Mouse (Mus musculus) right cerebral cortex, postnatal 25 days (tissue): ENCODE measurements around the gene Trim33.
A peak's percentile ranks its signal among the peaks of the same experiment; 100 is the strongest.

ENCODE experiments used
- DNase-seq: peaks from one replicate; pipeline ENCODE4 v3.0.0; 2022

Gene Trim33

DNA sequence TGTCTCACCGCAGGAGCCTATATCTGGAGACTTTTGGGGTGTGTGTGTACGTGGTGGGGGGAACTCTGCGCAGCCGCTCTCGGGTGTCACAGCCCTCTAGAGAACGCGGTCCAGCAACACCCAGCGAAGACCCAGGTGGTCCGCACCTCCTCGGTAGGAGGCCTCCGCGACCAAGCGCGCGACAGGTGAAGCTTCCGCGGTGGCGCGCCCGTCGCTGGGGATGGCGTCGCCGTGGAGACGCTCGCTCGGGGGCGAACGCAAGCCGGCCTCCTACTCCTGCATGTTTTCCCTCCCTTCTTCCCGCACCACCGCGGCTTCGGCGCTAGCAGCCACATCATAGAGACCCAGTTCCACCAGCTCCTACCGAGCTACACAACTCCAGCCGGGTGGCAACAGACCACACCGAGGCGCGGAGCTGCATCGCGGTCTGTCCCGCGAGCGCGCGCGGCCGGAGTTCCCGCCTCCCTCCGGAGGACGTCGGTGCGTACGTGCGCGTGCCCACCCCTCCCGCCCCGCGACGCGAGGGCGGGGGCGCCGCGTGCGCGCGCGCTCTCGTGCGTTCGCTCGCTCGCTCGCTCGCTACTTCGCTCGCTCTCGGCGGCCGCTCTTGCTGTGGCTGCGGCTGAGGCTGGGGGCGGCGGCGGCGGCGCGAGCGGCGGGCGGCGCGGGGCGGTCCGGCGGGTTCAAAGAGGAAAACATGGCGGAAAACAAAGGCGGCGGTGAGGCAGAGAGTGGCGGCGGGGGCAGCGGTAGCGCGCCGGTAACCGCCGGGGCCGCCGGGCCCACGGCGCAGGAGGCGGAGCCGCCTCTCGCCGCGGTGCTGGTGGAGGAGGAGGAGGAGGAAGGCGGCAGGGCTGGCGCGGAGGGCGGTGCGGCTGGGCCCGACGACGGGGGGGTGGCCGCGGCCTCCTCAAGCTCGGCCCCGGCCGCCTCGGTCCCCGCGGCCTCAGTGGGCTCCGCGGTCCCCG is at the start of gene Trim33:
Gene Trim33 (plus strand): TSS at position 112 of the 968 bp plus-strand sequence.
- peak; percentile 91 for DNase-seq

DNA sequence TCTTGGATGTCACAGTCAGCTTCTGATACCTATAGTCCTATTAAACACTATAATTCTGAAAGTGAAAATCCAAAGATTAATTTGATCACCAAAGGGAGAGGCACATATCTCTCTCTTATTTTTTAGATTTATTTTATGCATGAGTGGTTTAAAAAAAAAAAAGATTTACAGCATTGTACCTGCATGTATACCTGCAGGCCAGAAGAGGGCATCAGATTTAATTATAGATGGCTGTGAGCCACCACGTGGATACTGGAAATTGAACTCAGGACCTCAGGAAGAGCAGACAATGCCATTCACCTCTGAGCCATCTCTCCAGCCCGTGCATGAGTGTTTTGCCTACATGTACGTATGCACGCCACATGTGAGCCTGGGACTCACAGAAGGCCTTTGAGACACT is 46.7 kb upstream of the Trim33 start:
- DNase-seq = no peak

DNA sequence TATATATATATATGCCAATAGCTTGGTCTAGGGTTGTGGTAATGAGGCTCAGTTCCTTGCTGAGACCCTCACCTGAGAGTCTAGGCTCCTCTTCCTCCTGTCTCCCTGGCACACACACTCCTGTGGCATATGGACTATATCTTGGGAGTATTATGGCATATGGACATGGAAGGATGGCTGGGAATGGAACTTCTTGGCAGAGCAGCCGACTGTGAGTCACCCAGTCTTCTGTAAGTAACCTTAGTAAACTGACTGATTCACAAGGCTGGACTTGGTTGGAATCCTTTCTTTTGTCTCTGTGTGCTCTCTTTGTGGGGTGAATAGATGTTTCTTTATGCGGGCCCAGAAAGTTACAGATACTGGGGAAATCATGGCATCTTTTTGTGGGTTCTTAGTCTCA is 37.6 kb upstream of the Trim33 start:
- DNase-seq = peak; percentile 25

DNA sequence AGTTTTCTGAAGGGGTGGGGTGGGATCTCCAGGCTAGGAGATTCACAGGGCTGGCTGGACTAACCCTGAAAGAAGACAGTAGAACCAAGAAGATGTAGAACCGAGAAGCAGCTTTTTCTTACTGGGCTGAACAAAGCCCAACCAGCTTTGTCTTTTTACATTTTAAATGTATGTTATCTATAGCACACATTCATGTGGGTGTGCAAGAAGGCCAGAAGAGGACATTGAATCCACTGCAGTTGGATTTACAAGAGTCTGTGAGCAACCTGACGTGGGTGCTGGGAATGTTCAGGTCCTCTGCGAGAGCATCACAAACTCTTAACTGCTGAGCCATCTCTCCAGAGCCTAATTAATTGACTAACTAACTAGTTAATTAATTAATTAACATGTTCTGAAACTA is 36.9 kb upstream of the Trim33 start:
- DNase-seq = no peak

DNA sequence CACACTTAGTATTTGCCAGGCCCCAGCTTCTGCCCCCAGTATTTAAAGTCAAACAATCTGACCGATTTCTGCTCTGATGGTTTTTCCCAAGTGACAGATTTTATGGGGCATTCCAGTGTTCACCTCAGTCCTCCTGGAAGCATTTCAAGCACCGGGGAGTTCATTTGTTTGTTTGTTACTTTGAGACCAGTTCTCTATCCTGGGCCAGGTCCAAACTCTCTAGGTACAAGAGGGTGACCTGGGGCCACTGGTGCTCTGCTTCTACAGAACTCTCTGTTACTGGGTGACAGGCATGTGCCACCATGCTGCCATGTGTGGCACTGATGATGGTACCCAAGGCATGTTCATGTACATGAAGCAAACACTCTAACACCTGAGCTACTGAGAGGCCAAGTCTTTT is 35.6 kb upstream of the Trim33 start:
- DNase-seq = no peak

DNA sequence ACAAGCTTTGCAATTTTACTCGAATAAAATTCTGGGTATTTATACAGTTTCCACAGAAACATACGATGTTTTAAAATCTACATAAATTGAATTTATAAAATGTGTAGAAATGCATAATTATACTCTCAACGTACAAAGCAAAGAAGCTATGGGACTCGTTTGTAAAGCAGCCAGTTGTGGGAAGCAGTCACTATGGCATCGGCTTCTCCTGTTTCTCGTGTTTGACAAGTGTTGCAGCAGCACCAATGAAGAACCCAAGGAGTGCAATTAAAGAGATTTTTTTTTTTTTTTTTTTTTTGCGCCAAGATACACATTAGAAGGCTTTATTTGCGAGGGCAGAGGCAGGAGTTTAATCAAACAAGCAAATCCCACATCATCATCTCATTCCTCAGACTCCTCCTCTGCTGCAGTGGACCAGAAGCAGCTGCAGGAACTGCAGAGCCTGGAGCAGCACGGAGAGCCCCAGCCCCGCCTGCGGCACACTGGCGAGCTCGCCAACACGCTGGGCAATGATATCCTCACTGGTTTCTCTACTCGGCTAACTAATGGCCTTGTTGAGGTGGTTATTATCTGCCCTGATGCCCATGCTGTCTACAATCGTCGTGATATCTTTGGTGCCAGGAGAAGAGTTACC is 32.3 kb upstream of the Trim33 start:
- DNase-seq = peak; percentile 20

DNA sequence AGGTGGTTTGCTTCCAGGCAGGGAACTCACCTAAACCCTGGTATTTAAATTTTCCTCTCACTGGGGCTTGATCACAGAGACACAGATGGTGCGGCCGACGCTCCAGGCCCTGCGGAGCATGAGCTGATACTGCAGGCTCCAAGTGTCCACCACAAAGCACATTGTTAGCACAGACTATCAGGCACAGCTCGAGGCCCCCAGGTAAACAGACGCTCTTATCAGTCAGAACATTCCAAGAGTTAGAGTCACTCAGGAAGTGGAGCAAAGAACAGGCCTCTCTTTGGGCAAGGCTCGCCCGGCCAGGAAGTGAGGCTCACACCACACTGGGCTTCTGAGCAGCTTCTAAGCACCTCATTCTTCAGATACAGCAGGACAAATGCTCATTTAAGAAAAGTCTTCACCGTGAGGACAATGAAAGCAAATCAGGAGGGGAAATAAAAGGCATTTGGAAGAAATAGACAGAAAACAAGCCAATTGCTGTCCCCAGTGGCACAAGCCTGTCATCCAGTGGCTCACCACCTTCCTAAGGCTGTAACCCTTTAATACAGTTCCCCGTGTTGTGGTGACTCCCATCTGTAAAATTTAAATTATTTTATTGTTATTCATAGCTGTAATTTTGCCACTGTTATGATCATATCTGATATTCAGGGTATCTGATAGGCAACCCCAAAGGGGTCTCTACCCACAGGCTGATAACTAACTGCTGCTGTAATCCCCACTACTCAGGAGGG is 22.8 kb upstream of the Trim33 start:
- DNase-seq = no peak

DNA sequence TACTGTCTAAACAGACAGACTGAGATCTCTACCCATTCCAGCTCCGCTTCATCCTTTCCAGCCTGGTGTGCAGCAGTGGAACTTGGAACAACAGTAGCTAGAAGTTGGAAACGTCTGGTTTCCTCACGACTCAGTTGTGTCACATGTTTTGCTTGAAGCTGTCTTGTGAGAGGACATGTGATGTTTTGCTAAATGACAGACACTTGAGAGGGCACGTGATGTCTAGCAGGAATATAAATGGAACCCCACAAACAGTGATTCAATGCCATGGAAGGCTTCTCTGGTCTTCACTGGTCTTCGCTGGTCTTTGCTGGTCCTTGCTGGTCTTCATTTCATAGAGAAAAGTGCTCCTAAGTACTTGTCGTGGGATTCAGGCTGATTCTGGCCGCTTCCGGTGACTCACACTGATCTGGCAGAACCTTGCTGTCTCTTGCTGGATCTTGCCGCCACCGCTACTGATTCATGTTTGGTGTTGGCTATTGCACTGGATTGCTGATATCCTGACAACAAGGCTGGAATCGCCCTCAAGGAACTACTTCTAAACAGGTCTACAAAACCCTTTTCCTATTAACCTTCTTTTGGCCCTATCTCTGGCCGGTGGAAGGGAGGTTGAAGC is 16.2 kb upstream of the Trim33 start:
- DNase-seq = no peak

DNA sequence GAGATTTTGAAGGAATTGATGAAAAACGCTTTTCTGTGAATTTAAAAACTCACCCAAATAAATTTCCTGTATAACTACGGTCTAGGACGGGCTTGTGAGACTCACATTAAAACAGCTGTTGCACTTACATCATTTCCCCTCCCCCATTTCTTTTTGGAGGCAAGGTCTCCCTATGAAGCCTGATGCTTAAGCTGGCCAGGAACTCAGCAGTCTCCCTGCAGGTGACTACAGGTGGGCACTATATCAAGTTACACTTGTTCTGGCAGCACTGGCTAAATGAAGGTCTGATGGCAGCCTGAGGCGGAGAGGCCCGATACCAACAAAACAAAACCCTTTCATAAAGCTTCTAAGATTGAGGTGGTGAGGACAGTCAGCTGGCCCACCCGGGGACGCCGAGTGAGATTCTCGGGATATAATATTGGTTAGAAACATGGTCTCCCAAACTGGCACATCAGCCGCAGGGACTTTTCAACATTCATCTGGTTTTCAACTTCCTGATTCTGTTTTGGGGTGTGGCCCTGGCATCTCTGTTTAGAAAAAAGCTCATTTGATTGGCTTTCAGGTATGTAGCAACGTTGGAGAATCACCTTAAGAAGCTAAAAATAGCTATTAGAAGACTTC is 422 bp upstream of the Trim33 start:
- no peak for DNase-seq

DNA sequence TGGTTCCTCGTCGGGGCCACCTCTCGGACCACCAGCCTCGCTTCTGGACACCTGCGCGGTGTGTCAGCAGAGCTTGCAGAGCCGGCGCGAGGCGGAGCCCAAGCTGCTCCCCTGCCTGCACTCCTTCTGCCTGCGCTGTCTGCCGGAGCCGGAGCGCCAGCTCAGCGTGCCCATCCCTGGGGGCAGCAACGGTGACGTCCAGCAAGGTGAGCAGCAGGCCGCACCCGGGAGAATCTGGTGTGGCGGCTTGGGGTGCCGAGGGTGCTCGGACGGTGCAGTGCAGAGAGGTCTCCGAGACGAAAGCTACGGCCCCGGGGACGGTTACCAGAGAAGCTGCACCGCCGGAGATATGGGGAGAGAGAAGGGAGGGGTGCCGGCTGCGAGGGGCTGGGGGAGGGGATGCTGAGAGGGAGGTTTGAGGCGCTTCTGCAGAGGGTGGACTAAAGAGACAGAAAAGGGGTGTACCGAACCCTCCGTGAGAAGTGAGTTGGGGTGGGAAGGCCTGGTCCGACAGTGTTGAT is 1.2 kb downstream of the Trim33 start:
- DNase-seq = peak; percentile 66

DNA sequence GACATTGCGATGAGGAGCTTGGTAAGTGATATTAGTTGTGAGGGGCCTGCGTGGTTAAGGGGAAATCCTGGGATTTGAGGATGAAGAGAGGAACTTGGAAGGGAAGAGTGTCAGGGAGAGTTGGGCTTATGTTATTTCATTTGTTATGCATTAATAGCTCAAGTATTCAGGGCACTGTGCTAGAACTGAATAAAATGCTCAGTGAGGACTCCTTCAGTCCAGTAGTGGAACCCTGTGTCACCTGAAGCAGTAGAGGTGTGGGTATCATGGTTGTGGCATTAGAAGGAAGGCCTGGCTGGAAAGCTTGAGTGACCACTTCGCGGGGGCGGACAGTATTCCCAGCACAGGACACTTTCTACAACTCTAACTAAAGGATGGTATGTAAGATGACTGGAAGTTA is 1.8 kb downstream of the Trim33 start:
- no peak for DNase-seq

DNA sequence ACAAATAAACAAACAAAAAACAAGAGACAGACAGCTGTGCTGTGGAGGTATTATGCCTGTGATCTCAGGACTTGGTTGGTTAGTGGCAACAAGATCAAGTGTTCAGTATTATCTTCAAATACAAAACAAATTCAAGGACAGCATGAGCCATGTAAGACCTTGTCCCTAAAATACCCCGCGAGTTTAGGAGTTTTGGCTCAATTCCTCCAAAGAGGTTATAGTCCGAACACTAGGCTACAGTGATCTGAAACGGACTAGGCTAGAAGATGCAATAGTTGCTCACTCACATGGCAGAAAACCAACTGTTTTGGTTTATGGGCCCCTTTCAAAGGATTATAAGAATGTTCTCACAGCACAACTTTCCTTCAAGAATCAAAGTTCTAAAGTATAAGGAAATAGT is 9.7 kb downstream of the Trim33 start:
- DNase-seq = no peak

DNA sequence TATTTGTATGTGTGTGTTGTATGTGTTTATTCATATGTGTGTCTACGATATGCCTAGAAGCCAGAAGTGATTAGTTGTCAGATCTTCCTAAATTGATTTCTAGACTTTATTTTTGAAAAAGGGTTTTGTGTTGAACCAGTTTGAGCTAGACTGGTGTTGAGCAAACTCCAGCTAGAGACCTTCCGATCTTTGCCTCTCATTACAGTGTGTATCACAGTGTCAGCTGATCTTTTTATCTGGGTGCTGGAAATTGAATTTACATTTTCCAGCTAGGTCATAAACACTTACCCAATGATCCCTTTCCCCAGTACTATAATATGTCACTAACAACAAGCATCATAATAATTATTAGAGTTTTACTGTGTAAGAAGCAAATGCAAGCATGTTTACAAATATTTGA is 12.0 kb downstream of the Trim33 start:
- DNase-seq = no peak

DNA sequence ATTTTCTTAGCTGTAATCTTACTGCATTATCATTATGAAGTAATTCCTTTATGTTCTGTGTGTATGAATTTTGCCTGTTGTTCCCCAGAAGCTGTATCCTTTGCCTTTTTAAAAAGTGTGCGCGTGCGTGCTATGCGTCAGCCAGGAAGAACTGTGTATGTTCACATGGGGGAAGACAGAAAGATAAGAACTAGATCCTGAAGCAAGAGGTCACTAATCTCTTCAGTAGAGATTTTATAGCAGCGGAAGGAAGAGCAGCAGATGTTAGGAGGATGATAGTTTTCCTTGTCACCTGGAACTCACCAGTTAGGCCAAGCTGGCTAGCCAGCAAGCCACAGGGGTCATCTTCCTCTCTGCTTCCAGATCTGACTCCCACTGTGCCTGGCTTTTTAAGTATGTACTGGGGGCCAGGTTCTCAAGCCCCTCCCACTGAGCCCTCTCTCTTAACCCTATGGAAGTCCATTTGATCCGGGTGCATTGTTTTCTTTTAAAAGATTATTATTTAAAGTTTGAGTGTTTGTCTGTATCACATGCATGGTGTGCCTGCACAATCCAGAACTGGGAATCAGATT is 26.4 kb downstream of the Trim33 start:
- no peak for DNase-seq

DNA sequence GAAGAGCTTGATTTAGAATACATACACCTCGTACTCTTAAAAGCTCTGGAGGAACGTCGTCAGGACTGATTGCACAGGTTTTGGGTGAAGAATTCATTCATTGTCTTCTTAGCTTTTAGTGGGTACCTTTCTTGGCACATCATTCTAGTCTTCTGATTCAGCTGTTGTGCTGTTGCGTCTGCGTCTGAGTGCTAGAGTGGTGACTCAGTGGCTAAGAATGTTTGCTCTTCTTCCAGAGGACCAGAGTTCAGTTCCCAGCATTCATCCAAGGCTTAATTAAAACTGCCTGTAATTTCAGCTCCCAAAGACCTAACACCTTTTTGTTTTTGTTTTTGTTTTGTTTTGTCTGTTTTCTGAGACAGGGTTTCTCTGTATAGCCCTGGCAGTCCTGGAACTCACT is 30.2 kb downstream of the Trim33 start:
- DNase-seq = no peak

DNA sequence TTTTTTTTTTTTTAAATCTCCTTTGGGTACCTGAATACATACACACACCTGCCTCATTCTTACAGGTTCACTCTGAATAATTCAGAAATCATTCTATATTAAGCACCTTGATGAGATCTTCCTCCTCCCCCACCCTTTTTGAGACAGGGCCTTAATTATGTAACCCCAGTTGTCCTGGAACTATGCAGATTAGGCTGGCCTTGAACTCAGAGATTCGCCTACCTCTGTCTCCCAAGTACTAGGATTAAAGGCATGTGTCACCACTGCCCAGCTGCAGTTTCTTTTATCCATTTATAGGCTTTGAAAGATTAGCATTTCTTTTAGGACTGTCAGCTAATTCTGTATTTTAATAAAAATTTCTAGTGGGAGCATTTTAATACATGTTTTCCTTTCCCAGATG is 30.7 kb downstream of the Trim33 start:
- no peak for DNase-seq

DNA sequence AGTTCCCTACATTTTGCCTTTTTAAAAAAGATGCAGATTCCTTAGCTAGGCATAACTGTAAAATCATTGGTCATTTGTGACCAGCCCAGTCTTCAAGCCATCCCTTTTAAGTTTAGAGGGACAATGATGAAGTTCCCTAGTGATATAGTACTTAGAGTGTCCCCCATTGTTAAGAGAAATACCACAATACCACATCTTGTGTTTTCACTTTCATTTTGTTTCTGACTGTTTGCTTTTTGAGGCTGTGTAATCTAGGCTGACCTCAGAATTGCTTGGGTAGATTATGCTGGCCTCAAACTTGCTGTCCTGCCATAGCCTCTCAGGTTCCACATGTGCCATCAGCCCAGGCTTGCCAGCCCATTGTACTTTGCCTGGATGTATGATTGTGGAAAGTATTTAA is 35.2 kb downstream of the Trim33 start:
- no peak for DNase-seq

DNA sequence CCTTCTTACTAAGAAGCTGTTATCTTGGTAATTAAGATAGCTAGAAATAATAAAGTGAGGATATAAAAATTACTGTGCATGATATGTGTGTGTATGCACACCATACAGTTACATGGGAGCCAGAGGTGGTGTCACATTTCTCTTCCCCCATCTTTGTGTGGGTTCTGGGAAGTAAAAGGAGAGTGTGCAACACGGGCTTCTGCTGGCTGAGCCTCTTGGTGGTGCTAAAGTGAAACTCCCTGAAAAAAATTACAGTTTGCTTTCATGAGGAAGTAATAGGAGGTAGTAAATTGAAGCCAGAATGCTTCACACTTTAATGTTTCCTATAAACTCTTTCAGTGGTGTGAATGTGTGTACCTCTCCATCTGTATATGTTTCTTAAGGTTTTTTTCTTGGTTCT is 56.3 kb downstream of the Trim33 start:
- no peak for DNase-seq

DNA sequence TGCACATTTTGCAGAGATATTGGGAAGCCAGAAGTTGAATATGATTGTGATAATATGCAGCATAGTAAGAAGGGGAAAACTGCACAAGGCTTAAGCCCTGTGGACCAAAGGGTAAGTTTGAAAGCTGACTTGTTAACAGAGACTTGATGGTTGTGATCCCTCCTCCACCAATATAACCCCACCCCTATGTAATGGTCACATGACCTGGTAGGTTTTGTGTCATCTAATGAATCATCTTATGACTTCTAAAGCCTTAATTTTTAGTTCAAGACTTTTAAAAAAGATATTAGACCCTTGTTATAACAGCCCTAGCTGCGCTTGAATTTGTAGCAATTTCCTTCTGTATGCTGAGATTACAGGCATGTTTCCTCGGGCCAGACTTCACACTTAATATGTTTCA is 67.6 kb downstream of the Trim33 start:
- DNase-seq = no peak

DNA sequence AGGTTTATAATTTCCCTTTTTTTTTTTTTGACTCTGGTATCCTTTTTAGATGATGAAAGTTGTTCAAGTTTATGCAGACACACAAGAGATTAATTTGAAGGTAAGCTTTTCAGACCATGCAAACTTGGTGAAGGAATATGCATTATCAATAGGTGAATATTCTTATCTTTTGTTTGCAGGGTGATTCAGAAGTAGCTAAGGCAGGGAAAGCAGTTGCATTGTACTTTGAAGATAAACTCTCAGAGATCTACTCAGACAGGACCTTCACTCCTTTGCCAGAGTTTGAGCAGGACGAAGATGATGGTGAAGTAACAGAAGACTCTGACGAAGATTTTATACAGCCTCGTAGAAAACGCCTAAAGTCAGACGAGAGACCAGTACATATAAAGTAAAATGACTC is 74.4 kb downstream of the Trim33 start:
- no peak for DNase-seq

DNA sequence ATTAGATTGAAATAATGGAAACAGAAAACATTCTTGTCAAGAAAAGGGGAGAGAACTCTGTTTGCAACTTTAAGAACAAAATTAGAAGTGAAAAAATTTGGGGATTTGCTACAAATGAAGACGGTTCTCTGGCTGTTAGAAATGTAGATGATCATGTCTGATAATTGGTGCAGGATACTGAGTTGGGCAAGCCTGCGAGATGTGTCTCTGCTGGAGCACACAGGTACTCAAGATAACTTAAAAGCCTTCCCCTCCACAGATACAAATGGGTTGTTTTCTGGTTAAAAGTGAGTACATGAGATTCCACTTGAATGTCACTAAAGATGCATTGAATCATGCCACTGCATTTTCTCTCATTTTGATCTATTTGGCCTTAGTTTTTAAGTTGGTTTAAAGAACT is 74.9 kb downstream of the Trim33 start:
- no peak for DNase-seq

DNA sequence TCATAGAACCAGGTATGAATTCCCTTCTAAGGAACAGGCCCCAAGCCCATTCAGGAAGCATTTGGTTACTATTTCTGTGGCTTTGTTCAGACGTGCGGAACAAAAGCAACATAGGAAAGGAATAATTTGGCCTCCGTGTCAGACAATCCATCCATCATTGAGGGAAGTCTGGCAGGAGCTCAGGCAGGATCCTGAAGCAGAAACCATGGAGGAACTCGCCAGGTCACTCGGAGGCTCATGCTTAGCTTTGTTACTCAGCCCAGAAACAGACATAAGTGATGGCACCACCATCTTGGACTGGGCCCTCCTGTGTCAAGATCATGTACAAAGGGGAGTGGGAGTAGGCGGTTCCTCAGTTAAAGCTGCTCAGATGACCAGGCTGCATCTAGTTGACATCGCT is 82.1 kb downstream of the Trim33 start:
- no peak for DNase-seq
